Mouse (Mus musculus): ENCODE measurements around the gene Ccdc191.

Gene Ccdc191

GRCm38 (mm10) chr16:43980110-43980609 lies 90.6 kb downstream of the Ccdc191 start:
- DNase-seq (ENCODE audit: low read depth): no peak

- DNase-seq (ENCODE audit: low read depth): no peak
Measured at GRCm38 (mm10) chr16:43986299-43986698, 96.7 kb downstream of the Ccdc191 start.

GRCm38 (mm10) chr16:43994623-43995022 lies 105.0 kb downstream of the Ccdc191 start:
- no peak for DNase-seq (ENCODE audit: low read depth)

- no peak for DNase-seq (ENCODE audit: low read depth)
Measured at GRCm38 (mm10) chr16:43999111-43999510, 109.5 kb downstream of the Ccdc191 start.

GRCm38 (mm10) chr16:43999541-43999940 lies 109.9 kb downstream of the Ccdc191 start:
- DNase-seq (ENCODE audit: low read depth): no peak

GRCm38 (mm10) chr16:44002086-44002485 lies 112.5 kb downstream of the Ccdc191 start:
- DNase-seq (ENCODE audit: low read depth): no peak

- DNase-seq (ENCODE audit: low read depth): no peak
Measured at GRCm38 (mm10) chr16:44011010-44011409, 121.4 kb downstream of the Ccdc191 start.
